Mouse (Mus musculus): ENCODE results near the gene Sqor. TPM values are rescaled to one million over a fixed set of nuclear protein-coding genes. Genes with fewer than 3 reads are reported as not detected.

Sqor gene
- polyA plus RNA-seq, 1 experiment, result 7.9 TPM

DNA sequence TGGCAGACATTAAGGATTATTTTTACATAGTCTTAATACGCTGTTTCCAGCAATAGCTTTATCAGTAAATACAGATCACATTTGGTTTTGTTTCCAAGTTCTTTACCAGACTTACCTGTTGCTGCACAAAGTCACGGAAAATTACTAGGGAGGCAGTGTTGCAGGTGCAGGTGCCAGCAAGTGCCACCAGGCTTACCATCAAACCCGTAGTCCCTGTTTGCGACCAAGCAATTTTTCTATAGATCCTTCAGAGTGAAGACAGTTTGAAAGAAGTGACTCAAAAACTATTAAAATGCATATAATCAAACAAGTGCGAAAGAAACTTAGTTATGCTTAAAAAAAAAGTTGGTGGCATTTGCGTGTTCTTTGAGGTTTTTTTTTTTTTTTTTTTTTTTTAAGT lies 511 bp upstream of the Sqor start:
- Histone ChIP-seq H3K4me3 (ENCODE audit: extremely low read depth, insufficient read depth, insufficient read length) (no peak overlapping the region), H3K4me1 (ENCODE audit: control insufficient read depth, insufficient read depth, insufficient read length) (peaks cover 2% of the 10 kb centered on the region; the same call in 1 of the 2 replicates), H3K27ac (ENCODE audit: insufficient read depth, low read length) (no peak overlapping the region), H3K36me3 (ENCODE audit: control insufficient read depth, insufficient read depth, low read length) (no peaks in the 10 kb centered on the region), H3K27me3 (ENCODE audit: control insufficient read depth, insufficient read depth, low read length) (0 out of 2 replicates have a peak, but pooled peaks cover 3% of the 10 kb centered on the region)
- no peak for DNase-seq (ENCODE audit: low read depth in 1 of 2, low spot score in 2 of 2)
- WGBS, result 40% methylated on average over 6 of the region's 6 CpGs
- TF ChIP-seq CTCF (IDR thresholded peaks at IDR 0.05; ENCODE audit: extremely low read depth, insufficient read depth, insufficient read length, insufficient replicate concordance) (no peak), POLR2A (IDR thresholded peaks at IDR 0.05; ENCODE audit: low read depth, low read length) (no peak)

DNA sequence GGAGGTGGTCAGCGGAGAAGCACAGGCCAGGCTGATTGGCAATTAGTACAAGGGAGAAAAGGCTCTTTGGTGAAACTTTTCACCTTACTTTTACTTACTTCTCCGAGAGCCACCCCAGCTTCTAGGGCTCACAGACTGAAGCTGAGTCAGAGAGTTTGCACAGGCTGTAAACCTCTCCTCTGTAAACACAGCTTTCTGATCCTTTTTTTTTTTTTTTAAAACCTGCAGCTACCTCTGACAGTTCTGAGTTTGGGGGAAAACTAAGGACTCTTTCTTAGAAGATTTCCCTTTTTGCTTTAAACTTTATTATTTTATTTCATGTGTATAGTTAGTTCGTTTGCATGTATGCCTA lies 733 bp downstream of the Sqor start:
- no peak overlapping the region for H3K27ac ChIP-seq (ENCODE audit: insufficient read depth, low read length)

DNA sequence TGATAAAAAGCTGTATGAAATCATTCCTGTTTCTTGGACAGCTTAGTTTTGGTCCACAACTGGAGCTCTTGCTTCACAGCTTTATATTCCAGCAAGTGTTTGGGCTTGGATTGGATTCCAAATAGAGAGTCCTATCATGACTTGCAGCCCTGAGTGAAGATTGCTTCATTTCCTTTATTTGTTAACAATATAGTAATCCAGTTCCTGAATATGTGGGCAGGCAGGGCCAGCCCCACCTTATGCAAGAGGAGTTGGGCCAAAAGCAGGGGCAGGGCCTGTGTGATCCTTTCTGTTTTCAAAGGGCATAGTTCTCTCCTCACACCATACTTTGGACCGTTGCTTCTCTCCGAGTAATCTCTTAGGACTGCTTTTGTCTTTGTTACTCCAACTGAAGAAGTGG lies 6.0 kb downstream of the Sqor start:
- WGBS, result 77% methylated on average over 2 of the region's 2 CpGs
- no peak for DNase-seq (ENCODE audit: low read depth in 1 of 2, low spot score in 2 of 2)
- H3K4me1 ChIP-seq (ENCODE audit: control insufficient read depth, insufficient read depth, insufficient read length), result no peaks in the 10 kb centered on the region
- no peak overlapping the region for H3K4me3 ChIP-seq (ENCODE audit: extremely low read depth, insufficient read depth, insufficient read length)
- no peaks in the 10 kb centered on the region for H3K27me3 ChIP-seq (ENCODE audit: control insufficient read depth, insufficient read depth, low read length)
- H3K27ac ChIP-seq (ENCODE audit: insufficient read depth, low read length), result no peak overlapping the region
- no peak for TF ChIP-seq CTCF (IDR thresholded peaks at IDR 0.05; ENCODE audit: extremely low read depth, insufficient read depth, insufficient read length, insufficient replicate concordance)
- TF ChIP-seq POLR2A (IDR thresholded peaks at IDR 0.05; ENCODE audit: low read depth, low read length), result no peak
- H3K36me3 ChIP-seq (ENCODE audit: control insufficient read depth, insufficient read depth, low read length), result no peaks in the 10 kb centered on the region

More for the DNA sequence above, 733 bp downstream of the Sqor start:
- 0 out of 2 replicates have a peak, but pooled peaks cover 3% of the 10 kb centered on the region for H3K27me3 ChIP-seq (ENCODE audit: control insufficient read depth, insufficient read depth, low read length)
- 64% methylated on average over 3 of the region's 3 CpGs for WGBS
- no peak for DNase-seq (ENCODE audit: low read depth in 1 of 2, low spot score in 2 of 2)
- no peaks in the 10 kb centered on the region for H3K36me3 ChIP-seq (ENCODE audit: control insufficient read depth, insufficient read depth, low read length)
- TF ChIP-seq CTCF (IDR thresholded peaks at IDR 0.05; ENCODE audit: extremely low read depth, insufficient read depth, insufficient read length, insufficient replicate concordance), result no peak
- TF ChIP-seq POLR2A (IDR thresholded peaks at IDR 0.05; ENCODE audit: low read depth, low read length), result no peak
- H3K4me3 ChIP-seq (ENCODE audit: extremely low read depth, insufficient read depth, insufficient read length), result peak overlapping the region; percentile 66; the same call in 1 of the 2 replicates
- peaks cover 2% of the 10 kb centered on the region; the same call in 1 of the 2 replicates for H3K4me1 ChIP-seq (ENCODE audit: control insufficient read depth, insufficient read depth, insufficient read length)

DNA sequence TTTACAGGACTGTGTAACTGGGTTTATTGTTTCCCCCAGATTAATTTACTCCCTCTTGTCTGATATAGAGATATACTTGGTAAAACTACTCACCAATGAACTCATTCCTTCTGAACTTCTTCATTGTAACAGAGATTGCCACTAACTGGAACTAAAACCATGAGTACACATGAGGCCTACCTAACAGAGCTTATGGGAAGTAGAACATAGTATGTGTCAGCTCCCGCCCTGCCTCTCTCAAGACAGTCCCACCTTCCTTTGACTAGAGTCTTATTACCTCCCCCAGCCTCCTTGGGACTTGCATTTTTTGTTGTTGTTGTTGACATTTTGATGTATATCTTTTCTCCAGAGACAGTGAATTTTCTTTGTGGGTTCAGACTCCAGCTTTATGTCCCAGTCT lies 7.9 kb downstream of the Sqor start:
- Histone ChIP-seq H3K27me3 (ENCODE audit: control insufficient read depth, insufficient read depth, low read length) (no peaks in the 10 kb centered on the region), H3K36me3 (ENCODE audit: control insufficient read depth, insufficient read depth, low read length) (no peaks in the 10 kb centered on the region), H3K27ac (ENCODE audit: insufficient read depth, low read length) (no peak overlapping the region), H3K4me1 (ENCODE audit: control insufficient read depth, insufficient read depth, insufficient read length) (no peaks in the 10 kb centered on the region), H3K4me3 (ENCODE audit: extremely low read depth, insufficient read depth, insufficient read length) (no peak overlapping the region)
- TF ChIP-seq CTCF (IDR thresholded peaks at IDR 0.05; ENCODE audit: extremely low read depth, insufficient read depth, insufficient read length, insufficient replicate concordance) (no peak), POLR2A (IDR thresholded peaks at IDR 0.05; ENCODE audit: low read depth, low read length) (no peak)
- WGBS, result 88% methylated on average over 1 of the region's 1 CpGs
- no peak for DNase-seq (ENCODE audit: low read depth in 1 of 2, low spot score in 2 of 2)

DNA sequence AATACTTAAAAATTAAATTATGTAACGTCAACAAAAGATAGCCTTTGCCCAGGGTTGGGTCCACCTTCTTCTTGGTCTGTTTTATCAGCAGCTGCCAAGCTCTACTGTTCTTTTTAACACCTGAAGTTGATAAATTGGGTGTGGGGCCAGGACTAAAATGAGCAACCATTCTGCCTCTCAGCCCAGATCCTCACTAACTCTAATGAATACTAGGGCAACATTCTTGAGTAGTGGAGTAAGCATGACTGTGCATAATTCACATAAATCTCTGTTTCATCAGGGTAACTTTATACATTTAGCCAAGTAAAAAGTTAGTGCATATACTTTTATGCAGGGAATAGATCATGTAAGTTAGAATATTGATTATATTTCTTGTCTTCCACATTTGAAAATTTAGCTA lies 10.5 kb downstream of the Sqor start:
- TF ChIP-seq POLR2A (IDR thresholded peaks at IDR 0.05; ENCODE audit: low read depth, low read length) (no peak), CTCF (IDR thresholded peaks at IDR 0.05; ENCODE audit: extremely low read depth, insufficient read depth, insufficient read length, insufficient replicate concordance) (no peak)
- no peaks in the 10 kb centered on the region for H3K27me3 ChIP-seq (ENCODE audit: control insufficient read depth, insufficient read depth, low read length)
- 89% methylated on average over 1 of the region's 1 CpGs for WGBS

DNA sequence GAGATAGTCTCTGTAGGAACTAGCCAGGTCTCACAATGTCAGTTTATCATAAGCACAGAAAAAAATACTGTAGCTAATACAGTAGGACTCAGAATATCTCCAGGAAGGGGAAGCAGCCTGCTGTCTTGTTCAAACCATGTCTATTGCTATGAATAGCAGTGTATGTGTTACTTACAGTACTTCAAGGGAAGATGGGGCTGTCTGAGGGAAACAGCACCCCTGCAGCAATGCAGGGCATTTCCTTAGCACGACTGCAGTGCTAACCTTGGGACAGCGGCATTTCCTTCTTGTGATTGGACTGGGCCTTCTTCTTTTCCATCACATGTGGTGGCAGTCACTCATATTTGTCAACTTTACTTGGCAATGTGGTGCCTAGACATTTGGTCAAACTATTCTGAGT lies 11.8 kb downstream of the Sqor start:
- H3K27ac ChIP-seq (ENCODE audit: insufficient read depth, low read length), result no peak overlapping the region
- 31% methylated on average over 2 of the region's 2 CpGs for WGBS
- no peak for TF ChIP-seq POLR2A (IDR thresholded peaks at IDR 0.05; ENCODE audit: low read depth, low read length)
- no peak for TF ChIP-seq CTCF (IDR thresholded peaks at IDR 0.05; ENCODE audit: extremely low read depth, insufficient read depth, insufficient read length, insufficient replicate concordance)
- H3K36me3 ChIP-seq (ENCODE audit: control insufficient read depth, insufficient read depth, low read length), result no peaks in the 10 kb centered on the region
- DNase-seq (ENCODE audit: low read depth in 1 of 2, low spot score in 2 of 2), result no peak
- H3K4me3 ChIP-seq (ENCODE audit: extremely low read depth, insufficient read depth, insufficient read length), result no peak overlapping the region
- no peaks in the 10 kb centered on the region for H3K27me3 ChIP-seq (ENCODE audit: control insufficient read depth, insufficient read depth, low read length)
- H3K4me1 ChIP-seq (ENCODE audit: control insufficient read depth, insufficient read depth, insufficient read length), result no peaks in the 10 kb centered on the region

More for the DNA sequence above, 10.5 kb downstream of the Sqor start:
- no peak overlapping the region for H3K27ac ChIP-seq (ENCODE audit: insufficient read depth, low read length)
- H3K4me3 ChIP-seq (ENCODE audit: extremely low read depth, insufficient read depth, insufficient read length), result no peak overlapping the region
- no peak for DNase-seq (ENCODE audit: low read depth in 1 of 2, low spot score in 2 of 2)
- H3K36me3 ChIP-seq (ENCODE audit: control insufficient read depth, insufficient read depth, low read length), result no peaks in the 10 kb centered on the region
- H3K4me1 ChIP-seq (ENCODE audit: control insufficient read depth, insufficient read depth, insufficient read length), result no peaks in the 10 kb centered on the region

DNA sequence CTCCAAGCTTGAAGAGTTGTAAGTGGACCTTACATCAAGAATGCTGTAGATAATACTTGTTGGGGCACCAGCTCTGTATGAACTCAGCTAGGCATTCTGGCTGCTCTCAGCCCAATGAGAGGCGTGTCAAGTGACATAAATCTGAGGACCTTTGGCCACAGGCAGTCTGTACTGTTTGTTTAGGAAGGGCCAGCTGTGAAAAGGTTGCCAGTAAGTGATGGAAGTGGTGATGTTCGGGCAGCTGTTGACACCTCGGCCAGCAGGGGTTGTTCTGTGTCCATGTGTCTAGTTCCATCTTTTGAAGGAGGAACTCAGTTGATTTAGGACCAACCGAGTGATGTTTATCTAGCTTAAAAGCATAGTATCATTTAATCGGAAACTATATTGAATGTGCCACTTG lies 14.9 kb downstream of the Sqor start:
- no peaks in the 10 kb centered on the region for H3K4me1 ChIP-seq (ENCODE audit: control insufficient read depth, insufficient read depth, insufficient read length)
- H3K27ac ChIP-seq (ENCODE audit: insufficient read depth, low read length), result no peak overlapping the region
- no peaks in the 10 kb centered on the region for H3K27me3 ChIP-seq (ENCODE audit: control insufficient read depth, insufficient read depth, low read length)
- no peak overlapping the region for H3K4me3 ChIP-seq (ENCODE audit: extremely low read depth, insufficient read depth, insufficient read length)
- WGBS, result 72% methylated on average over 5 of the region's 5 CpGs
- no peak for DNase-seq (ENCODE audit: low read depth in 1 of 2, low spot score in 2 of 2)
- H3K36me3 ChIP-seq (ENCODE audit: control insufficient read depth, insufficient read depth, low read length), result no peaks in the 10 kb centered on the region
- TF ChIP-seq POLR2A (IDR thresholded peaks at IDR 0.05; ENCODE audit: low read depth, low read length), result no peak
- no peak for TF ChIP-seq CTCF (IDR thresholded peaks at IDR 0.05; ENCODE audit: extremely low read depth, insufficient read depth, insufficient read length, insufficient replicate concordance)

Data from spleen, adult 2 months (tissue).